Mouse (Mus musculus) splenic B cell, adult 2 months (primary cell): Measurements from ENCODE around the gene Sae1.

ENCODE experiments used
- DNase-seq: peaks from one replicate; pipeline ENCODE4 v3.0.0-alpha.2; 2011; ENCODE audit warnings: low read depth, low spot score
- H3K27me3 ChIP-seq: 2 replicates; pipeline ENCODE4 v1.6.1; 2012; ENCODE audit warnings: mild to moderate bottlenecking, low read length, moderate library complexity, mixed read lengths; ENCODE audit not compliant: control insufficient read depth, poor library complexity, insufficient read depth, severe bottlenecking
- H3K36me3 ChIP-seq: 2 replicates; pipeline ENCODE4 v1.6.1; 2012; ENCODE audit warnings: mild to moderate bottlenecking, low read length, moderate library complexity, mixed read lengths; ENCODE audit not compliant: control insufficient read depth, poor library complexity, insufficient read depth, severe bottlenecking

Gene Sae1

DNA sequence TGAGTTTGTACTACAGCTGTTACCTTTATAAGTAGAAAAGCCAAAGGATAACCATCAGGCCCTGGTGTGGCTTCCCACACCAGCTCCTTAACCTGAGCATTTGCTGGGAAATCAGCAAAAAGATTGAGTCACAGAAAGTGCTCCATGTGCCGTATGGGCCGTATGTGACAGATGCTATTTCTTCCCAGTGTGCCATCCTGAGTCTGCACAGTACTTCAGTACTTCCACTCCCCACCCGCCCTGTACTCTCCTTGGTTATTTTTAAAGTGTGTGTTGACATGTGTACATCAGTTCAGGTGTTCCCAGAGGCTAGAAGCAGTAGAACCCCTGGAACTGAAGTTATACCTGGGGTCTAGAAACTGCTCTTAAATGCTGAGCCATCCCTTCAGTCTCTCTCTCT, 19.4 kb upstream of the Sae1 start:
- Histone ChIP-seq H3K27me3 (no peaks in the 10 kb centered on the region), H3K36me3 (peaks cover 2% of the 10 kb centered on the region; the same call in 1 of the 2 replicates)
- DNase-seq, result no peak

DNA sequence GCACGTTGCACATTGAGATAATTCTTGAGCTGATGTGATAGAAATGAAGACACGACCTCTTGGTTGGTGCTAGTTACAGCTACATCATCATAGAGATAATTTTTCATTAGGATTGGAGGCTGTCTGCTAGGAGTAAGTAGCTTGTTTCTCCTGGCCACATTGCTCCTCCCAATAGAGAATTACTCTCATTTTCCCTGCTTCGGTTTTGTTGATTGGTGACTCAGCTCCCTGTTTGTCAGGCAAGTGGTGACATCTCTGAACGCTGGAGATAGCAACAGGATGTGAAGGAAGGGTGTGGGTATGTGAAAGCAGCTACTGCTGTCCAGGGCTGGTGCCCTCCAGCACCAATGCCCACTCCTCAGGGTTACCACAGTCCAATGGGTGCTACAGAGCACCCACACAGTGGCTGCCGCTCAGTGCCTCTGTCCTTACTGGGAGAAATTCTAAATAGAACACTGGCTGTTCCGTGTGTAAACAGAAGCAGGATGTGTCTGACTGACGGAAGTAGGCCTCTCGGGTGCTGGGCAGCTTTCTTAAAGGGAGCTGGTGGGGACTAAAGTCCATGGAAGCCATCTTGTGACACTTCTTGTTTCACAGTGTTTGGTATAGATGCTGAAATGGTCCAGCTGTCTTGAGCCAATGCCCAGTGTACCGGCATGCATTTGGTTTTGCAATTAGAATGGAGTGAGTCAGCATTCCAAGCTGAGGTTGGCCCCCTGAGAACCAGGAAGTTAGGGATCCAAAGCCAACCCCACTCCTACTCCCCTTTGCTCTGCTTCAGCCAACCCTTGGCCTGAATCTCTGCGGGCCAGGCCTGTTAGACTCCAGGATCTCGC, 18.1 kb upstream of the Sae1 start:
- Histone ChIP-seq H3K27me3 (no peaks in the 10 kb centered on the region), H3K36me3 (peaks cover 2% of the 10 kb centered on the region; the same call in 1 of the 2 replicates)
- DNase-seq, result peak; percentile 45

DNA sequence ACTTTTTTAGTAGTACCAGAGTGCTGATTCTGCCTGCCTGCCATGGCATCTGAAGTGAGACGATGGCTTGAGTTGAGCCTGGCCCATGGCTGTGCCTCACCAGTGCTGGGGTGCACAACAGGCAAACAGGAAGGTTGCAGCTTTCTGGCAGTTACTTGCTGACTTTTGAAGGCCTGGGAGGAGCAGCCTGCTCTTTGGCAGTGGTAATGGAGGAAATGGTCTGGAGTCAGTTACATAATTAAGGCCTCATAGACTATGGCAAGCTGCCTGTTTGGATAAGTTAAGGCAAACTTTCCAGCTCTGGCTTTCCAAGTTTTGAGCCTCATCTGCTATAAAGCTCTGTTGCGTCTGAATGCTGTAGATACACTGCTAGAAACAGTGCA, 17.5 kb upstream of the Sae1 start:
- no peak for DNase-seq
- peaks cover 2% of the 10 kb centered on the region; the same call in 1 of the 2 replicates for H3K36me3 ChIP-seq
- no peaks in the 10 kb centered on the region for H3K27me3 ChIP-seq

DNA sequence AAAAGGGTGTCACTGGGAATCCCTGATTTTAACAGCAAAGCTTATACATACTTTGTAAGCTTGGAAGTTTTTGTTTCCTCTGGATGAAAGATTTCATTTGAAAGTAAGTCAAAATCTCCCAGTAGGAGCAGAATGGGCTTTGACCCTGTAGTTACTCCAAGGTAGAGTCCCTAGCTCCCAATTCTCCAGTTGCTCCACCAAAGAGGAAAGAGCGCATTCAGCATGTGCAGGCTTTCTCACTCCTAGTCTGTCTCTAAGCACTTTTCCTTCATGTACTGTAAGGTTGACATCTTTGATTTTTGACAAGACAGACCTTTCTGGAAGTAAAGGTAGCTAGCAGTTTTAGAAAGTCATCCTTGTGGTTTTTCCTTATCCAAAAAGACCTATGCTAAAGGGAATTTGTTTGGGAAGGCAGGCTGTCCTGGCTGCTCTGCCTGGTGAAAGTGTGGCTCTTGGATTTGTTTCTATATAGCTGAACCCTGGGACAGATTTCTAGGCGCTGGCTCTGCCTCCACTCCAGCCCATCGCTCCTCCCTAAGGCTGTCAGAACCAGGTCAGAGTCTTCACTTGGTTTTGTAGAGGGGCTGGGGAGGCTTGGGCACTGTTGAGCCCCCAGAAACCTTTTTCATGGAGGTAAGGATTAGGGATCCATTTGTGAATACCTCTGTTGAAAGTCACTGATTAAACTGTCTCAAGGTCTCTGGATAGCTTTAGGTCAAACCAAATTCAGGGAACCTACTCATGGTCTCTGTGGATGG, 16.9 kb upstream of the Sae1 start:
- Histone ChIP-seq H3K36me3 (peaks cover 2% of the 10 kb centered on the region; the same call in 1 of the 2 replicates), H3K27me3 (no peaks in the 10 kb centered on the region)
- DNase-seq, result no peak

DNA sequence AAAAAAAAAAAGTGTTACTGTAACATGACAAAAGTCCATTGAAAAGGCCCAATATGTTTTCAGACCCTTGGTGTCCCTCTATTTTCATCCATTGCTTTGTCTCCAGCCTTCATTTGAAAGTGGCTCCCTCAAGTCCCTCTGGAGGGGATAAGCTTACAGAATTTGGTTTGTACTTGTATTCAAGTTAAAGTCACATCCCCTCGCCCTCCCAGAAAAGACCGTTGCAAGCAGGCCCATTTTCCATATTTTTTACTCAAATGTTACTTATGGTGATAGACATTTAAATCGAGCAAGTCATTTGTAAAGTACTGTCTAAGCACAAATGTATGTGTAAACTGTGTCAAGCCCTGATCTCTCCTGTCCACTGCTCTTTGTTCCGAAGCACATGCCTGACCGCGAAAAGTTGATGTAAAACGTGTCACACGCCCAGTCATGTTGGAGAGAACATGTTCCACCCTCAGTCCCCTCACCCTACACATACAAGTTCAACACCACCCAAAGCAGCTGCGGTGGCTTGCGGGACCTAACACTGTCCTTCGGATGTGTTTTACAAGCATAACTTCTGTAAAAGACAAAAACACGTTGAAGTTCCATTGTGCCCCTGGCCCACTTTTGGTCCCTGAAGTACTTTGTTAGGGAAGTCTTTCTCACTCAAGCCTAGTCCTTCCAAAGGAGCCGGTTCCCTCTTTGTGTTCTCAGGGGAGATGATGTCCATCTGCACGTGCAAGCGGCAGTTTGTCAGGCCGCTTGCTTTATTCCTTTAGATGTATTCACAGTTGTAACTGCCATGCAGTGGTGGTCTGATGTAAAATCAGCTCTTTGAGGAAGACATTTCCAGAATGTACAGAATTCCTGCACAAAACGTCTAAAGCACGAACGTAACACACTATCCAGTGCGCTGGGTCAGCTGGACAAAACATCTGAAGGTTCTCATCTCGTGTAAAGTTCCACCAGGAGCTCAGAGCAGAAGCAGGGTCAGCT, 15.7 kb upstream of the Sae1 start:
- peak; percentile 60 for DNase-seq
- H3K27me3 ChIP-seq, result no peaks in the 10 kb centered on the region
- peaks cover 2% of the 10 kb centered on the region; the same call in 1 of the 2 replicates for H3K36me3 ChIP-seq

DNA sequence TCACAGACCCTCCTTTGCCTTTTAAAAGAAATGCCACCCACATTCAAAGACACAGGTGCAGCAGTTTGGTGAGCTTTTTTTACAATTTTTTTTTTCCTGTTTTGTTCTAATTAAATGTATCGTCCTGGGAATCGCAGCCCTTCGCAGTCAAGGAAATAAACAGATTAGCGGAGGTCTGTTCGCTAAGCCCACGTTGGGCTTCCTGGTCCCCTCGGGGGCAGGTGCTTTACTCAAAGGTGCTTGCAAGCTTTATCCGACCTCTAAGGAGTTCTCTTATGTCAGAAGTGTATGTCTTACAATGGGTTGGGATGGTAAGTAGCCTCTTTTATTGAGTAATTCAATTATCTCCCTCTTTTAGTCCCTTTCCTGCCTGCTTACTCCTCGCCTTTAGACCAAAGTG, 14.8 kb upstream of the Sae1 start:
- DNase-seq, result no peak
- H3K27me3 ChIP-seq, result no peaks in the 10 kb centered on the region
- peaks cover 2% of the 10 kb centered on the region; the same call in 1 of the 2 replicates for H3K36me3 ChIP-seq

DNA sequence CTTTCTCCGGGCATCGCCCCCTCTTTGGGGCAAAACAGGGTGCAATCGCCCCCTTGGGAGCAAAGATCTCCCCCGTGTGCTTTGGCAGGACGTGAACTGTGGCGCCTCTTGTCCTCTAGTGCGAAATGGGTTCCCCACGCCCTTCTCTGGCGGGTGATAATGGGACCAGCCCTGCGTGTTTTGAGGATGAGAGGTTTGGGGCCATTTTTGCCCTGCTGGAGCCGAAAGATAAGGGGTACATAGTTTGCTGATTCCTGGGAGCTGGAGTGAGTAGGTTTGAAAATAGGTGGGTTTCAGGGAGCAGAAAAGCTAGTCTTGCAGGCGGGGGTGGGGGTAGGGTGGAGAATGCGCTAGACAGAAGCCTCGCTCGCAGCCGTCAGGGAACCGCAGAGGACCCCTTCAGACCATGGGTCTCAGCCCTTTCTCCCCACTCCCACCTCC, 14.4 kb upstream of the Sae1 start:
- DNase-seq, result peak; percentile 49
- no peaks in the 10 kb centered on the region for H3K27me3 ChIP-seq
- H3K36me3 ChIP-seq, result peaks cover 2% of the 10 kb centered on the region; the same call in 1 of the 2 replicates

DNA sequence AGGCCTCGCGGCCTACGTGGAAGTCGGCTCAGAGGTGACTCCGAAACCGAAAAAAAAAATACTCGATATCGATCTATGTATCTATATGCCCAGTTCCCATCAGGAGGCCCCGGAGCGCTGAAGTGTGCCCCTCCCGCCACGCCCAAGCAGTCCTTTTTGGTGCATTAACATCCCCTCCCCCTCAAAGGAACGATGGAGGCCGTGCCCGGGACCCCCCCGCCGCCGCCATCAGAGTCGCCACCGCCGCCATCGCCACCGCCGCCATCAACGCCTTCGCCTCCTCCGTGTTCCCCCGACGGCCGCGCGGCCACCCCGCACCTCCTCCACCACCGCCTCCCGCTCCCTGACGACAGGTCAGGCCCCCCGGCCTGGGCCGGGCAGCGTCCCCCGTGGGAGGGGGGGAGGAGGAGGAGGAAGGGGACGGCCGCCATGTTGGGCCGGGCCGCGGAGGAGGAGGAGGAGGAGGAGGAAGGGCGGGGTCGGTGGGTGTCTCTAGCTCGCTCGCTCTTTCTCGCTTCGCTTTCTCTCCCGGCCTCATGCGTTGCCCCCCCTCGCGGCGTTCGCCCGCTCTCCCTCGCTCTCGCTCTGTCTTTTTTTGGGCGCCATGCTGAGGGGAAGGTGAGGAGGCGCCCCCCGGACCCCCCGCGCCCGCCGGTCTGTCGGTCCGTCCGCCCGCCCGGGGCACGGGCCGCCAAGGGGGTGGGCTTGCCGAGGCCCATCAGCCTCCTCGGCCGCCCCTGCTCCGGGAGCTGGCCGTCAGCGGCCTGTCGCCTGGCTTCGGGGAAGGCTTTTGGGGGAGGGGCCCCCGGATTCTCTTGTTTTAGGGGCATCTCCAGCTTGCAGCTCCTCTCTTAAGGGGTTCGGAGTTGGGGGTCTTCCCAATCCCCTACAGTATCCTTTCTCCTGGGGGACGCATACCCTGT, 13.3 kb upstream of the Sae1 start, which contains the start of gene Zc3h4:
Gene Zc3h4 (plus strand): TSS at position 222 of the 923 bp plus-strand sequence.
- peaks cover 2% of the 10 kb centered on the region; the same call in 1 of the 2 replicates for H3K36me3 ChIP-seq
- peak; percentile 89 for DNase-seq
- H3K27me3 ChIP-seq, result no peaks in the 10 kb centered on the region

DNA sequence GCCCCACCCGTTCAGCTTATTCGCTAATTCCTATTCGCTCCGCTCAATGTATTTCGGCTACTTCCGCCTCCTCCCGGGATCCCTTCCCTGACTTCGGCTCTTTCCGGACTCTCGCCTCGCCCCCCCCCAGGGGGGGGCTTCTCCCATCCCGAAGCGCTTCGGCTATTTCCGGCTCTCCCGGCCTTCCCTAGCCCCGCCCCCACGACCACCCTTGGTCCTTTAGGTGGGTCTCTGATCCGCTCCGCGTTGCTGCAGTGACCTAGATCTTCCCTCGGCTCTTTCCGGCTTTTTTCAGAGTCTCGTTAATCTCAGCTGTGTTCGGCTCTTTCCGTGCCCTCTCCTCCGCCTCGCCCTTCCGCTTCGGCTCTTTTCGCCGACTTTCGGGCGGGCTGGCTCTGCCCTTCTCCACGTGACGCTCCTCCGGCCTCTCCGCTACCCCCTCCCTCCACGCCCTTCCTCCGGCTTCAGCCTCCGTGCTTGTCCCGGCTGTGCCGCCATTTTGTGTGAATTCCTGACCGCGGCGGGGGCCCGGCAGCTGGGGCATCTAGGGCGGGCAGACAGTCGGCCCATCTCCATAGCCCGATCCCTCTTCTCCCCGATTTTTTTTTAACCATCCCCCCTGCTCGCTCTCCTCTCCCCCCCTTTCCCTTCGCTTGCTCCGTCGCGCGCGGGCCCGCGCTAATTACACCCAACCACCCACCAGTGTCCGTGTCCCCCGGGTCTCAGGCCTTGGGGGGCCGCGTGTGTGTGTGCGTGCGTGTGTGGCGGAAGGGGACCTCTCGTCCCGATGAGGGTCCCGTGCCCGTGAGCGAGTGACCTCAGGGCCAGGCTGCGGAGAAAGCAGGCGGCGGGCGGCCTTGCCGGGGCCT, 12.4 kb upstream of the Sae1 start:
- DNase-seq, result peak; percentile 99
- no peaks in the 10 kb centered on the region for H3K27me3 ChIP-seq
- H3K36me3 ChIP-seq, result peaks cover 2% of the 10 kb centered on the region; the same call in 1 of the 2 replicates

DNA sequence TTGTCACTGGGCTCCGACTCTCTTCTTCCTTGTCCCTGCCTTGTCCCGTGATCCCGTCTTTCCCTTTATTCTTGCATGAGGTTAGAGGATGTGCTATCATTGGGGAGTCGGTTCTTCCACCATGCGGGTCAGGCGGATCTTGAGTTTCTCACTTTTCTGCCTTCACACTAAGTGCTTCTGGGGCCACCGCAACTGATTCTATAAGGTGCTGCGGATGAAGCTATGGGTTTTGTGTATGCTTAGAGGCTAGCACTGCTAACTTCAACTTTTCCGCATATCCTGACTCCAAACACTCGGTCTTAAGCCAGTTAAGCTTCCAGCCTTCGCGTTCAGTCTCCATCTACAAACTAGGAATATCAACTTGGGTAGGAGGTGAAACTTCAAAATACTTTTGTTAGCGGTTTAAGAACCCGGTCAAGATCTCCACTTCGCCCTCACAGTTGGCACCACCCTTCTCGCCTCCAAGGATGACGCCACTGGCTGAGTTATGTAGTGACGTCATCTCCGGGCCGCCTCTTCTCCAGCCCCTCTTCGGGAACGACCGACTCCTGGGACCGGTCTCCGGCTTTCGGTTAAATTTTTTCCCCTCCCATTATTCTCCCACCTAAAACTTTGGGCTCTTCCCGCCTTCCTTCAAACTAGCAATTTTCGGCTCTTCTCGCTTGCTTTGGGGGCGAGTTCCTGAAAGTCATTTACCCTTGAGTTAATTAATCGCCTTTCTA, 11.7 kb upstream of the Sae1 start:
- peak; percentile 90 for DNase-seq
- H3K27me3 ChIP-seq, result no peaks in the 10 kb centered on the region
- peaks cover 2% of the 10 kb centered on the region; the same call in 1 of the 2 replicates for H3K36me3 ChIP-seq

DNA sequence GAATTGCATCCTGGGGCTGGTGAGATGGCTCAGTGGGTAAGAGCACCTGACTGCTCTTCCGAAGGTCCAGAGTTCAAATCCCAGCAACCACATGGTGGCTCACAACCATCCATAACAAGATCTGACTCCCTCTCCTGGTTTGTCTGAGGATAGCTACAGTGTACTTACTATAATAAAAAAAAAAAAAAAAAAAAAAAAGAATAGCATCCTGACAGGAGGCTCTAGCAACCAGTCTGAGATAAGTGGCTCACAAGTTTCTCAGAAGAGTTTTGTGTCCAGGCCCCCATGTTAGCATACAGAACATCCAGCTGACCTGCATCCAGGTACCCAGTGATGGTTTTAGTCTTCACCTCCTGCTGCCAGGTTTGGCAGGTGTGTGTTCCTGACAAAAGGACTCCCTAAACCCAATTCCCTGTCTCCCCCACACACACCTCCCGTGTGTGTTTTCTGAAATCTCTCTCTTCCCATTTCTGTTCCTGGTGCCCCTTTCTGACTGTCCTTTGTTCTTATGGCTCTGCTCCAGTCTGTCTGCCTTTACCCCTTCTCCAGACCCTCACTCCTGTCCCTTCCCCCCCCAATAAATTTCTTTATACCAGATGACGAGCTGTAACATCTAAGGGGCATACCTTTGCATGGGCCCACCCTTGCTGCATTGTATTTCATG, 10.9 kb upstream of the Sae1 start:
- peak; percentile 30 for DNase-seq
- peaks cover 2% of the 10 kb centered on the region; the same call in 1 of the 2 replicates for H3K36me3 ChIP-seq
- no peaks in the 10 kb centered on the region for H3K27me3 ChIP-seq

DNA sequence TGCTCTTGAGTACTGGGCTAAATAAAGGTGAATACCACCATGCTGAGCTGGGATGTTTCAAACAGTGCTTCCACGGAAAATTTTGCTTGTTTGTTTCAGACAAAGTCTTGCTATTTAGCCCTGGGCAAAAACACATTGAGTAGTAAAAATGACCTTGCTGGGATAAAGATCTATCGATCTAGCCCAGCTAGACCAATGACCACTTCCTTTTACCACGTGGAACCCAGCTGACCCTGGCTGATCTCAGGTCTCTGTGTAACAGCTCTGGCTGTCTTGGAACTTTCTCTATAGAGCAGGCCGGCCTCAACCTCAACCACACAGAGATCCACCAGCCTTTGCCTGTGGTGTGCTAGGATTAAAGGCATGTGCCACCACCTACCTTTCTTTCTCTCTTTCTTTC, 9.9 kb upstream of the Sae1 start:
- DNase-seq, result no peak
- no peaks in the 10 kb centered on the region for H3K36me3 ChIP-seq
- H3K27me3 ChIP-seq, result no peaks in the 10 kb centered on the region
